Mouse (Mus musculus) CH12.LX (cell line): Measurements from ENCODE around the gene Zranb3. TPM values are rescaled to one million over a fixed set of nuclear protein-coding genes. Genes with fewer than 3 reads are reported as not detected.

Experiments
- DNase-seq: peaks from one replicate; pipeline ENCODE4 v3.0.0-alpha.2; 2013; ENCODE audit errors: extremely low read depth
- H3K27ac ChIP-seq: 2 replicates; pipeline ENCODE4 v1.5.1; 2012; ENCODE audit warnings: low read depth, mild to moderate bottlenecking, control low read depth, moderate library complexity; ENCODE audit not compliant: insufficient read depth
- H3K27me3 ChIP-seq: replicated peaks from 2 replicates; pipeline ENCODE3; 2012; ENCODE audit warnings: inconsistent platforms
- H3K36me3 ChIP-seq, 2 experiments: replicated peaks in 1 of 2; 2 replicates each; pipeline versions ENCODE3 to v1.6.1; 2012; ENCODE audit warnings: inconsistent platforms in 1 of 2, low read length in 1 of 2, mild to moderate bottlenecking in 1 of 2, mixed read lengths in 1 of 2, moderate library complexity in 1 of 2; ENCODE audit not compliant: control insufficient read depth in 1 of 2, insufficient read depth in 1 of 2
- H3K4me1 ChIP-seq, 2 experiments: 2 replicates each; pipeline ENCODE4 v1.6.1; 2012; ENCODE audit warnings: inconsistent platforms in 1 of 2, moderate library complexity in 1 of 2; ENCODE audit not compliant: insufficient read depth in 2 of 2, control insufficient read depth in 1 of 2
- H3K4me2 ChIP-seq: 2 replicates; pipeline ENCODE4 v1.6.1; 2012; ENCODE audit warnings: low read depth, mild to moderate bottlenecking, control low read depth; ENCODE audit not compliant: poor library complexity, insufficient read depth, severe bottlenecking
- H3K4me3 ChIP-seq, 3 experiments: fragments of 150-350 bp in 1 of 3; sonication (generic) in 1 of 3; replicated peaks in 1 of 3; 2 replicates each; pipeline versions ENCODE3 to v1.5.1; 2011 to 2012; ENCODE audit warnings: low read depth in 2 of 3, low read length in 2 of 3, mild to moderate bottlenecking in 2 of 3, moderate library complexity in 2 of 3, control low read depth in 1 of 3, improper control_type of control experiment in 1 of 3, inconsistent platforms in 1 of 3, mixed read lengths in 1 of 3; ENCODE audit not compliant: poor library complexity in 1 of 3
- H3K79me2 ChIP-seq: replicated peaks from 2 replicates; pipeline ENCODE4 v1.6.1; 2012; ENCODE audit warnings: mild to moderate bottlenecking, moderate library complexity; ENCODE audit not compliant: control insufficient read depth, poor library complexity, insufficient read depth, severe bottlenecking; ENCODE audit errors: extremely low read depth
- H3K9ac ChIP-seq: 2 replicates; pipeline ENCODE4 v1.6.1; 2012; ENCODE audit warnings: low read depth, mild to moderate bottlenecking, control low read depth, moderate library complexity; ENCODE audit not compliant: insufficient read depth
- H3K9me3 ChIP-seq: replicated peaks from 2 replicates; pipeline ENCODE3; 2012; ENCODE audit warnings: low read length, inconsistent platforms, mixed read lengths
- CHD1 ChIP-seq: IDR thresholded peaks from 2 replicates; pipeline ENCODE4 v1.6.1; 2012; ENCODE audit warnings: low read depth, low read length, improper control_type of control experiment, inconsistent platforms
- CHD2 ChIP-seq: IDR thresholded peaks from 2 replicates; pipeline ENCODE4 v1.6.1; 2011; ENCODE audit warnings: low read length, improper control_type of control experiment
- EP300 ChIP-seq: IDR thresholded peaks from 2 replicates; pipeline ENCODE4 v1.6.1; 2011; ENCODE audit warnings: low read length, improper control_type of control experiment
- ETS1 ChIP-seq: conservative IDR thresholded peaks from 2 replicates; pipeline ENCODE4 v1.6.1; 2012; ENCODE audit warnings: low read depth, mild to moderate bottlenecking, inconsistent platforms, low read length, improper control_type of control experiment, moderate library complexity
- GABPA ChIP-seq: IDR thresholded peaks from 2 replicates; pipeline ENCODE4 v1.6.1; 2012; ENCODE audit warnings: low read depth, low read length, improper control_type of control experiment, inconsistent platforms; ENCODE audit not compliant: insufficient replicate concordance
- HCFC1 ChIP-seq: IDR thresholded peaks from 2 replicates; pipeline ENCODE4 v1.6.1; 2012; ENCODE audit warnings: low read depth, mild to moderate bottlenecking, inconsistent platforms, low read length, improper control_type of control experiment
- IRF4 ChIP-seq: IDR thresholded peaks from 2 replicates; pipeline ENCODE4 v1.6.1; 2014; ENCODE audit warnings: low read depth, mild to moderate bottlenecking, inconsistent platforms, low read length, improper control_type of control experiment
- JUN ChIP-seq: IDR thresholded peaks from 2 replicates; pipeline ENCODE4 v1.6.1; 2011; ENCODE audit warnings: low read depth, mild to moderate bottlenecking, low read length, improper control_type of control experiment, moderate library complexity; ENCODE audit not compliant: insufficient read depth
- JUND ChIP-seq: conservative IDR thresholded peaks from 2 replicates; pipeline ENCODE4 v1.6.1; 2011; ENCODE audit warnings: low read depth, low read length, improper control_type of control experiment
- MAFK ChIP-seq: IDR thresholded peaks from 2 replicates; pipeline ENCODE4 v1.6.1; 2011; ENCODE audit warnings: low read length, improper control_type of control experiment; ENCODE audit not compliant: insufficient replicate concordance
- MAX ChIP-seq: IDR thresholded peaks from 2 replicates; pipeline ENCODE4 v1.6.1; 2011; ENCODE audit warnings: low read length, improper control_type of control experiment
- MAZ ChIP-seq: IDR thresholded peaks from 2 replicates; pipeline ENCODE4 v1.6.1; 2012; ENCODE audit warnings: low read depth, mild to moderate bottlenecking, inconsistent platforms, low read length, improper control_type of control experiment, moderate library complexity
- MEF2A ChIP-seq: IDR thresholded peaks from 2 replicates; pipeline ENCODE4 v1.6.1; 2014; ENCODE audit warnings: low read depth, mild to moderate bottlenecking, inconsistent platforms, low read length, improper control_type of control experiment, borderline replicate concordance
- MXI1 ChIP-seq: IDR thresholded peaks from 2 replicates; pipeline ENCODE4 v1.6.1; 2011; ENCODE audit warnings: mild to moderate bottlenecking, low read depth, low read length, improper control_type of control experiment
- NELFE ChIP-seq: IDR thresholded peaks from 2 replicates; pipeline ENCODE4 v1.6.1; 2011; ENCODE audit warnings: low read depth, low read length, improper control_type of control experiment
- NRF1 ChIP-seq: IDR thresholded peaks from 2 replicates; pipeline ENCODE4 v1.6.1; 2014; ENCODE audit warnings: low read depth, mild to moderate bottlenecking, inconsistent platforms, low read length, improper control_type of control experiment, moderate library complexity
- PAX5 ChIP-seq: IDR thresholded peaks from 2 replicates; pipeline ENCODE4 v1.6.1; 2012; ENCODE audit warnings: low read length, inconsistent platforms, mixed read lengths
- POLR2AphosphoS2 ChIP-seq: IDR thresholded peaks from 2 replicates; pipeline ENCODE4 v1.6.1; 2011; ENCODE audit warnings: low read depth, low read length, improper control_type of control experiment
- RAD21 ChIP-seq: IDR thresholded peaks from 2 replicates; pipeline ENCODE4 v1.6.1; 2011; ENCODE audit warnings: low read depth, mild to moderate bottlenecking, low read length, improper control_type of control experiment, moderate library complexity
- SMC3 ChIP-seq: IDR thresholded peaks from 2 replicates; pipeline ENCODE4 v1.6.1; 2011; ENCODE audit warnings: low read depth, low read length, improper control_type of control experiment
- TCF12 ChIP-seq: IDR thresholded peaks from 2 replicates; pipeline ENCODE4 v1.6.1; 2014; ENCODE audit warnings: low read depth, mild to moderate bottlenecking, inconsistent platforms, low read length, improper control_type of control experiment
- UBTF ChIP-seq: IDR thresholded peaks from 2 replicates; pipeline ENCODE4 v1.6.1; 2012; ENCODE audit warnings: low read depth, mild to moderate bottlenecking, inconsistent platforms, low read length, improper control_type of control experiment, moderate library complexity
- USF1 ChIP-seq: IDR thresholded peaks from 2 replicates; pipeline ENCODE4 v1.6.1; 2014; ENCODE audit warnings: low read depth, mild to moderate bottlenecking, inconsistent platforms, low read length, improper control_type of control experiment
- USF2 ChIP-seq: conservative IDR thresholded peaks from 2 replicates; pipeline ENCODE4 v1.6.1; 2011; ENCODE audit warnings: low read depth, low read length, improper control_type of control experiment
- ZC3H11A ChIP-seq: IDR thresholded peaks from 2 replicates; pipeline ENCODE4 v1.6.1; 2012; ENCODE audit warnings: low read depth, mild to moderate bottlenecking, inconsistent platforms, low read length, improper control_type of control experiment
- ZKSCAN1 ChIP-seq: IDR thresholded peaks from 2 replicates; pipeline ENCODE4 v1.6.1; 2012; ENCODE audit warnings: low read depth, inconsistent platforms, low read length, improper control_type of control experiment, borderline replicate concordance
- ZMIZ1 ChIP-seq: IDR thresholded peaks from 2 replicates; pipeline ENCODE4 v1.6.1; 2012; ENCODE audit warnings: low read depth, mild to moderate bottlenecking, inconsistent platforms, low read length, improper control_type of control experiment
- dilution Hi-C: fragments of 300-500 bp; cut with MboI; formaldehyde crosslinking; loops from 2 replicates; pipeline ENCODE4 v1.14.3; 2020; ENCODE audit warnings: low sequenced_read_pairs; ENCODE audit not compliant: extremely low pct_unique_long_range_greater_than_20kb, extremely low pct_ligation_motif_present
- in situ Hi-C: fragments of 300-500 bp; cut with MboI; formaldehyde crosslinking; loops from 3 replicates; pipeline ENCODE4 v1.14.3; 2019; ENCODE audit warnings: low sequenced_read_pairs, low pct_ligation_motif_present, low pct_unique_long_range_greater_than_20kb, mixed read lengths
- polyA plus RNA-seq: library from polyadenylated mRNA; unstranded; fragments of >175 nt; gene quantifications from 2 replicates; pipeline ENCODE4 v1.2.1, GENCODE M21; 2012; ENCODE audit warnings: low read depth; ENCODE audit not compliant: insufficient read length
- total RNA-seq, 2 experiments: library from RNA; depleted of rRNA; stranded (reverse); fragments of 300-350 nt in 1 of 2; fragments of >200 nt in 1 of 2; gene quantifications; 2 replicates each; pipeline ENCODE4 v1.2.3; 2012 to 2014

Zranb3 gene
- total and polyA plus RNA-seq, 3 experiments: 9.9 to 13.6 (median 12.4) TPM

- Histone ChIP-seq H3K4me1 (peaks cover 0 to 4% of the 10 kb centered on the region in 2 experiments; a peak in 1 of 4 replicates), H3K4me2 (no peak overlapping the region), H3K4me3 (no peak overlapping the region), H3K9me3 (no peaks in the 10 kb centered on the region), H3K27ac (no peak overlapping the region), H3K79me2 (no peaks in the 10 kb centered on the region), H3K9ac (no peak overlapping the region), H3K27me3 (no peaks in the 10 kb centered on the region), H3K36me3 (peaks cover 2 to 14% of the 10 kb centered on the region in 2 experiments)
- DNase-seq: no peak
- TF ChIP-seq JUND (no peak), UBTF (no peak), TCF12 (no peak), USF2 (no peak), MAX (no peak), RAD21 (no peak), EP300 (no peak), SMC3 (no peak), NELFE (no peak), CHD1 (no peak), POLR2AphosphoS2 (no peak), GABPA (no peak), USF1 (no peak), MAZ (no peak), HCFC1 (no peak), MXI1 (no peak), IRF4 (no peak)
- in situ Hi-C loops (no loop called here), dilution Hi-C loops (no loop called here)
These were observed 45.6 kb downstream of the Zranb3 start for GRCm38 (mm10) chr1:128057269-128057668.

- Histone ChIP-seq H3K4me1 (no peaks in the 10 kb centered on the region), H3K79me2 (0 out of 2 replicates have a peak, but pooled peaks cover 2% of the 10 kb centered on the region), H3K4me2 (no peak overlapping the region), H3K27me3 (no peaks in the 10 kb centered on the region), H3K36me3 (peaks cover 0 to 10% of the 10 kb centered on the region in 2 experiments), H3K9me3 (peaks cover 2% of the 10 kb centered on the region), H3K9ac (no peak overlapping the region), H3K27ac (no peak overlapping the region), H3K4me3 (no peak overlapping the region)
- no peak for DNase-seq
- dilution Hi-C loops: no loop called here
- TF ChIP-seq HCFC1 (no peak), EP300 (no peak), ZC3H11A (no peak), RAD21 (no peak), CHD2 (no peak), TCF12 (no peak), MEF2A (no peak), ETS1 (no peak), UBTF (no peak), JUN (no peak), PAX5 (no peak), ZMIZ1 (no peak), GABPA (no peak), MAX (no peak), MAFK (no peak), IRF4 (no peak), ZKSCAN1 (no peak), NRF1 (no peak)
- in situ Hi-C loops: no loop called here
These were observed 55.9 kb downstream of the Zranb3 start for GRCm38 (mm10) chr1:128046920-128047319.
